Mouse (Mus musculus) cerebellum, adult (tissue): ENCODE measurements around the gene Olfr488.
"Not testable (repeated sequence)": the region's sequence is repeated elsewhere in the genome, so short reads cannot be mapped to it uniquely, and the experiment has no call there.

Experiments
- ATAC-seq: cut with Nextera tagmentation; 2 replicates; pipeline ENCODE4 v1.9.2; 2017; ENCODE audit warnings: mild to moderate bottlenecking, moderate library complexity, mixed read lengths; ENCODE audit not compliant: insufficient number of reproducible peaks, low FRiP score, low TSS enrichment

Gene Olfr488

DNA sequence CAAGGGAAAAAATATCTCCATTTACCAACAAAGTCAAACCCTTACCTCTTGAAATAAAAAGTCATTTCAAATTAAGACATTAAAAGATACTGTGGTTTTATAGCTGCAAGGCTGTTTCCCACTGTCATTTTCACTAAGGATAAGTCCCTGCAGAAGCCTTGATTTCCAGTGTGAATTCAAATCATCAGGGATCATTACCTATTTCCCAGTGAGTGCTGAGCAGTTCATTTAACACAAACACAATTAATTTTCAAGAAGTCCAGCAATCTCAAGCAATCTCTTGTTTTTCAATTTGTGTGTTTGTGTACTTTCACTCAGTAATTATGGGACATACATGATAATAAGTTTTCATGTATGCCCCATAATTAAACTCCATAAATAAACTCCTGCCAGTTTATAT lies at the start of gene Olfr488:
Gene Olfr488 (minus strand): TSS at position 101 of the 400 bp plus-strand sequence.
- ATAC-seq, result no peak

GRCm38 (mm10) chr7:108288834-108289233 lies 30.7 kb upstream of the Olfr488 start, which contains the start of gene Olfr490:
Gene Olfr490 (minus strand): TSS chr7:108288934.
- ATAC-seq, result no peak

GRCm38 (mm10) chr7:108233551-108233950 lies 24.6 kb downstream of the Olfr488 start:
- no peak for ATAC-seq

DNA sequence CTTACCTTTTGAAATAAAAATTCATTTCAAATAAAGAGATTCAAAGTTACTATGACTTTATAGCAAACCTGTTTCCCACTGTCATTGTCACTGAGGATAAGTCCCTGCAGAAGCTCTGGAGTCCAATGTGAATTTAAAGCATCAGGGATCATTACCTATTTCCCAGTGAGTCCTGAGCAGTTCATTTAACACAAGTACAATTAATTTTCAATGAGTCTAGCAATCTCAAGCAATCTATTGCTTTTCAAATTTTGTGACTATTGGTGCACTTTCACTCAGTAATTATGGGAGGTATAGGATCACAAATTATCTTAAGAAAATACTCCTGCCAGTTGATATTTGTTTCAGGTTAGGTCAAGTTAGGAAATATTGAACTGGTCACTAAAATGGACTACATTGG lies 43.6 kb downstream of the Olfr488 start, which contains the start of gene Olfr487:
Gene Olfr487 (minus strand): TSS at position 101 of the 400 bp plus-strand sequence.
- ATAC-seq, result not testable (repeated sequence)
